In the genomic region with DNA sequence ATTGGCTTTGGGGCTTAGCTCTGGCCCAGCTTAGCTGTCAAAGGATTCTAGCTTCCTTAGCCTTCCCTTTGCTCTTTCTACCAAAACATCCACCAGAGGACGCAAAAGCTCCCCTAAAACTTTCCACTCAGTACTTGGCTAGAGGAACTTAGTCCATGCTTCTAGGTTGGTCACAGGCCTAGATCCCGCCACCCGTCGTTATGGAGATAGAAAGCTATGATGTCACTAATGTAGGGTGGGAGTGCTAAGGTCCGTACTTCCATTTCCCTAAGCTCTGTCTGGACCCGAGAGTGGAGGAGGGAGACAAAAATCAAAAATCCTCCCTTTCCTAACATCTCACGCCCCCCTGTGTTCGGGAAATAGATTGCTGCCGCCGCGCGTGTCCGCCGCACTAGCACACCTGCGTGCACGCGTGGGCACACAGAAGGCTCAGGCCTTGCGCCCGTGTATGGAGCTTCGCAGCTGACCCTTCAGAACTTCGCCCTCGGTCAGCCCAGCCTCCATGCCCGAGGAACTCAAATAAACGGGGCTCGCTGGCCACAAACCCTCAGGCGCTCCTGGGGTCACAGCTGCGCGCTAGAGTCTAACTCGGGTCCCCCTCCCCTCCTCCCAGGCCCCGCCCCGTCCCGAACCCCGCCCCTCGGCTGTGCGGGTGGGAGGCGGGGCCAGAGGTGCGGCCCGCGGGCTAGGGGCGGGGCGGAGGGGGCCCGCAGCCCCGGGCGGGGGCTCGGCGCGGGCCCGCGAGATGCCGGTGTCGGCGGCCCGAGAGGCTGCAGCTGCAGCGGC, we compare ENCODE assay signal across 1 mouse cellular context.
TF ChIP-seq lines count a peak whose summit lies in the region.

No protein-coding gene starts in this region.

TF ChIP-seq in C2C12, 6 proteins besides CTCF, POLR2A, EP300 and RAD21:
- TF ChIP-seq MYOG (IDR thresholded peaks at IDR 0.05; ENCODE audit: control insufficient read depth, extremely low read depth, insufficient read length) (no peak), USF1 (IDR thresholded peaks at IDR 0.05; ENCODE audit: low read depth) (no peak)
